Mouse (Mus musculus) adrenal gland (tissue): ENCODE results near the gene Gm20696.

ENCODE experiments used
- intact Hi-C: fragments of 180-260 bp; cut with DNase I; formaldehyde crosslinking; loops from one replicate; pipeline ENCODE4 v1.15.1; 2025
- microRNA-seq, 2 experiments: library from miRNA; unstranded; fragments of <30 nt; microRNA quantifications; one replicate each; pipeline ENCODE4; 2019

Gm20696 gene

DNA sequence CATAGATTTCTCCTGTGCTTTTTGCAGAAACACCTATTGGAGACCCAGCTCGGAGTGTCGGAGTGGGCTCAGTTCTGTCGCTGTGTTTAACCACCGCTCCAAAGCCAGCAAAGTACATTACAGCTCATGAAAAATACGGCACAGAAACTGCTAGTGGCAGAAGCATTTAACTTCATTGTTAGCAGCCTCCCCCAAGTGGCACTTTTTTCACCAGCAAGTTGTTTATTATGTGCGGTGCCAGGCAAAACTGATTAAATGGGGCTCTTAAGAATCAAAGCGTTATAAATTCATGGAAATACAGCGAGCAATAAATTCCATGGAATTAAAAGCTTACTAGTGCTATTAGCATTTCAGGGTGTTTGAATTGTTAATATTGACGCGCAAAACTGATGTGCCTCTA, 433.2 kb downstream of the Gm20696 start:
- intact Hi-C loops = no loop called here

DNA sequence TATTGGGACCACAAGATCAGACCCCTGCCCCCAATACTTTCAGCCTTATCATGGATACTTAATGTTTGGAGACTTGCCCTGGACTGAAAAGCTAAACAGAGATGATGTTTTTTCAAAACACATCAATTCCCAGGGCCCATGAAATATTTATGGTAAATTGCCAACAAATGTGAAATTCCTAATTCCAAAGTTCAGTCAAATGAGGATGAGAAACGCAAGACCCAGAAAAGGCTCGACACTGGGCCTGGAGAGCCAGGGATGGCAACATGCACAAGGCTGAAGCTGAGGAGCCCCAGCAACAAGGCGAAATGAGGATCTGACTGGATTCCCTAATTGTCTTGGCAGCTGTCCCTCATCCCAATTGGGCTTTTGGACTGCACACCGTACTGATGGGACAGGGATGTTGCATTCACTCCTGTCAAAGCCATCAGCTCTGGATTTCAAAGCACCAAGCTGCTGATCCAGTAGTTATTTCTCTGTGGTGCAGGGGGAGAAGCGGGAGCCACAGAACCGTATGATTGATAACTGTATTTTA, 438.2 kb downstream of the Gm20696 start:
- intact Hi-C loops = no loop called here

DNA sequence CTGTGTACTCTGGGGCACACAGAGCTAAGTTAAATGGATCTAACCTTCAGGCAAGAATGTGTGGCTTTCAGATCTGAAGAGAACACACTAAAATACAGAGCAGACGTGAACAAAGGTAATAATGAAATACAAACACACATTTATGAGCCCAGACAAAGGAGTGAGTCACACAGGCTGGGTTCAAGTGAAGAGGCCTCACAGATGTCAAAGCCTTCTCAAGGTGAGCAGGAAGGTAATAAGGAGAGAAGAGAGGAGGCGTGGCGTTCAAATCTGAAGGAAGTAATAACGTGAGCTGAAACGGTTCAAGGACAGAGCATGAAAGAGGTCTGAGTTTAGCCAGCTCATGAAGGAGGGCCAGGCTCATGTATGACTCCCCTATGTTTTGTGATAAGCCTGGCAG, 445.4 kb downstream of the Gm20696 start:
- intact Hi-C loops = no loop called here

DNA sequence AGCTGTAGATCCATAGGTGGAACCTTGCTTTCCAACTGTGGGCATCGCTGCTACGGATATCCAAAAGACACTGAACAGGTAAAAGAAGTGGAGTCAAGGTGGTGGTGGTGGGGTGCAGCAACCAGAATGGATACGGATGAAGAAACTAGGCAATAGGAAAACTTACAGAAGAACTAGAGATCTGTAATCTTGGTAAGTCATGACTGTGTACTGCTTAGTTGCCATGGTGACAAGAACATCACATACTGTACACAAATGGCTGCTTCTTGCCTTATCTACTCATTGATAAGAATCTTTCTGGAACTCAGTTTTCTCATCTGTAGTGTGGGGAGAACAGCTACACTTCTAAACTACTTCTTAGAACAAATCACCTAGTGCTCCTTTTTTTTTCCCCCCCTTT, 446.1 kb downstream of the Gm20696 start:
- intact Hi-C loops = no loop called here

DNA sequence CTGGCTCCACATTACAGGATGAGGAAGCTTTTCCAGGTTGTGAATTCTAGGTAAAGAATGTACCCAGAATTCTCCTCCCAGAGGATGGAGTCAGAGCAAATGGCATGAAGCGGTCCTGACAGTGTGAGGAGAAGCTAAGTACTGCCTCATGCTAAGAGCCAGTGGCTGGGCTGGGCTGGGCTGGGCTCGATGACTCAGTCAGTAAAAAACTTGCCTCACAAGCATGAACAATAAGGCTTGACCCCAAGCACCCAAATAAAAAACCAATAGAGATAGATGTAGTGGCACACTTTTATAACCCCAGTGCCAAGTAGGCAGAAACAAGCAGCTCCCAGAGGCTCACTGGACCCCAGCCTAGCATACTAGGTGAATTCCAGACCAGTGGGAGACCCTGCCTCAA, 448.8 kb downstream of the Gm20696 start:
- intact Hi-C loops = no loop called here

DNA sequence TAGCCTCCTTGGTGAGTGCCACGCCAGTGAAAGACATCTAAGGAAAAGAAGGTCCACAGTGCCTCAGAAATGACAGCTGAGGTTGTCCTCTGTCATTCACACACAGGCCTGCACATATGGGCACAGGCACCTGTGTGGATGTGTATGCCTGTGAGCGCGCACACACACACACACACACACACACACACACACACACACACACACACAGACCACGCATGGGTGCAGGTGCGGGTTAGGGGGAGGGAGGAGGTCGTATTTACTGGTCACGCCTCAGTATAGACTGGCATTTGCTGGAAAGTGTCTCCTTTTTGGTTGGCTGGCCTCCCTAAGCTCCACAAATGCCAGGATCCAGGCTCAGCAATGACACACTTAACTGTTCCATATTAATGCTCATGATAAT, 449.4 kb downstream of the Gm20696 start:
- intact Hi-C loops = no loop called here

DNA sequence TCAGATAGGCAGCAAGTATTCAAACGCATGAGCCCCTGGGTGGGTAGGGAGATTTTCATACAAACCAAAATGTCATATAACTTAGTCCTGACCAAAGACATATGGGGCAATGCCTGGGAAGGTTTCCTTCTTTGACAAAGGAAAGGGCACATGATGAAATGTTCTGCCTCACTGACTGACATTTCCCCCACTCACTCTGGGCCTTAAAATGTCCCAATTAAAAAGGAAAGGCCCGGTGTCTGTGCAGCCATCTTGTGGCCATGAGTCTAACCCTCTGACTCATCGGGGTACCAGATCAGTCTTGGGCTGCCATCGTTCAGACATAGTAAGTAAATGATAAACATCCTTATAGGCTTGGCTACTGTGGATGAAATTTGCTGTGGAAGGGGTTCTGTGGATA, 454.1 kb downstream of the Gm20696 start:
- intact Hi-C loops = no loop called here

DNA sequence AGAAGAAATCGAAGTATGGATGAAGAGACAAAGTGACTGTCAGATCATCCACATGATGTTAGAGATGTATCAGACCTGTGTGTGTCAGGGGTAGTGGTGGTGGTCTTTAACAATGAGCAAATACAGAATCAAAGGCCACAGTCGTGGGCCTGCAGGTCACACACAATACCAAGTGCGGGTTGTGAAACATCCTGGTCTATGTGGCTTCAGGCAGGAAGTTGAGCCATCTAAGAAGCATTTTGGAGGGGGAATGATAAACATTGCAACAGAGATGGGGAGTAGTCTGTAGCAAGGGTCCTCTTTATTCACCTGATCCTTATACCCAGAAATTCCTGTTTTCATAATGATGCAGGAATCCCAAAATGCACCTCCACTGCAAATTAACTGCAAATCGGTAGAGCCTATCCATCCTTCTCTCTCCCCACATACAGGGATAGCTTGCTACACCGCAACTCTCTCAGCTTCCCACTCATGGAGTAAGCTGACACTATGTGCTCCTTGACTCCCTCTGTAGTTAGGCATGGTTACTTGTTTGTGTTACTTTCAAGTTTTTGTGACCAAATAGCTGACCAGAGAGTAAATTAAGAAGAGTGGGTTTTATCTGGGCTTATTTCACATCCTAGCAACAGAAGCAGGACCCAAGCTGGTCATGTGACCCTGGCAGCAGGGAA, 454.8 kb downstream of the Gm20696 start:
- intact Hi-C loops = no loop called here

DNA sequence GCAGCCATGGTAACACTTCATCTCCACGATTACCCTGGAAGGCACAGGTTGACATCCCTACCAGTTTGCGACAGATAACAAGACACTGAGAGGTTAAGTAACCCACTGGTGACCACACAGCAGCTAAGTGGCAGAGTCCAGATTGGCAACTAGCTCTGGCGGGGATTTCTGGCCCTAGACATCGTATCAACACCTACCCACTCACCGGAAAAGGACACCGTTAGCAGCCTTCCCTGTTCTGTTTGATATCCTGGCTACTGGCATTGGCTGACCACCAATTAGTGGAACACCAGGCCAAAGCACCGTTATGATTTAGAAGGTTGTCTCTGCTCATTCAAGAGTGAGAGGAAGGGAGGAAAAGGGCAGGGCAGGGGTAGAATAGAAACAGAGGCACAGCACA, 456.4 kb downstream of the Gm20696 start:
- intact Hi-C loops = no loop called here

Small RNA genes lying within 50 kb of the gene (microRNA-seq; reads per million reads assigned to microRNA genes)
- gene Gm22328 = 0 reads per million in 2 experiments
